Mouse (Mus musculus) heart, embryonic 14.5 days (tissue): ENCODE measurements at regions not wholly inside any gene's neighbourhood (a gene's known extent, or its start where the extent isn't known, plus 50 kb on each side); places are given as distances from the start of the nearest gene placed in this dataset.

Experiments used
- ATAC-seq: fragments of 200-750 bp; cut with Nextera tagmentation; 2 replicates; pipeline ENCODE4 v1.8.0; 2017; ENCODE audit warnings: low read depth, moderate TSS enrichment; ENCODE audit not compliant: insufficient number of reproducible peaks, insufficient read depth, low FRiP score
- H3K27ac ChIP-seq, 2 experiments: fragments of 200-500 bp in 1 of 2; fragments of 300-500 bp in 1 of 2; sonication (generic) in 1 of 2; replicated peaks in 1 of 2; 2 replicates each; pipeline ENCODE4 v1.5.1; 2012 to 2014; ENCODE audit warnings: low read depth in 2 of 2, low read length in 2 of 2, control low read depth in 1 of 2, mild to moderate bottlenecking in 1 of 2, mixed read lengths in 1 of 2; ENCODE audit not compliant: control insufficient read depth in 1 of 2, insufficient read depth in 1 of 2
- H3K27me3 ChIP-seq: fragments of 300-500 bp; sonication (generic); 2 replicates; pipeline ENCODE4 v1.6.1; 2014; ENCODE audit warnings: mild to moderate bottlenecking, low read length, control low read depth; ENCODE audit not compliant: control insufficient read depth, insufficient read depth
- H3K36me3 ChIP-seq: fragments of 300-500 bp; sonication (generic); 2 replicates; pipeline ENCODE4 v1.6.1; 2014; ENCODE audit warnings: mild to moderate bottlenecking, control low read depth, low read length, mixed read lengths; ENCODE audit not compliant: control insufficient read depth, insufficient read depth
- H3K4me1 ChIP-seq, 2 experiments: fragments of 200-500 bp in 1 of 2; fragments of 300-500 bp in 1 of 2; sonication (generic) in 1 of 2; 2 replicates each; pipeline ENCODE4 v1.6.1; 2012 to 2014; ENCODE audit warnings: low read length in 2 of 2, control low read depth in 1 of 2, mixed read lengths in 1 of 2; ENCODE audit not compliant: control insufficient read depth in 2 of 2, insufficient read depth in 2 of 2
- H3K4me2 ChIP-seq: fragments of 300-500 bp; sonication (generic); 2 replicates; pipeline ENCODE4 v1.6.1; 2014; ENCODE audit warnings: mild to moderate bottlenecking, low read length
- H3K4me3 ChIP-seq, 2 experiments: fragments of 200-500 bp in 1 of 2; fragments of 300-500 bp in 1 of 2; sonication (generic) in 1 of 2; 2 replicates each; pipeline ENCODE4 v1.5.1; 2012 to 2014; ENCODE audit warnings: low read length in 2 of 2, mild to moderate bottlenecking in 2 of 2, control low read depth in 1 of 2, low read depth in 1 of 2, moderate library complexity in 1 of 2; ENCODE audit not compliant: control insufficient read depth in 1 of 2, insufficient read depth in 1 of 2
- H3K9ac ChIP-seq: fragments of 300-500 bp; sonication (generic); 2 replicates; pipeline ENCODE4 v1.6.1; 2014; ENCODE audit warnings: mild to moderate bottlenecking, low read length
- H3K9me3 ChIP-seq: fragments of 300-500 bp; sonication (generic); 2 replicates; pipeline ENCODE4 v1.6.1; 2016; ENCODE audit warnings: low read length, control low read depth; ENCODE audit not compliant: control insufficient read depth
- WGBS: fragments of 180-500 bp; shearing (Covaris S2); extraction: QIAGEN DNeasy Blood & Tissue Kit; methylation state at CpG from one replicate; pipeline ENCODE4 v1.1.7; 2014; 5-methylcytosine and 5-hydroxymethylcytosine counted together

DNA sequence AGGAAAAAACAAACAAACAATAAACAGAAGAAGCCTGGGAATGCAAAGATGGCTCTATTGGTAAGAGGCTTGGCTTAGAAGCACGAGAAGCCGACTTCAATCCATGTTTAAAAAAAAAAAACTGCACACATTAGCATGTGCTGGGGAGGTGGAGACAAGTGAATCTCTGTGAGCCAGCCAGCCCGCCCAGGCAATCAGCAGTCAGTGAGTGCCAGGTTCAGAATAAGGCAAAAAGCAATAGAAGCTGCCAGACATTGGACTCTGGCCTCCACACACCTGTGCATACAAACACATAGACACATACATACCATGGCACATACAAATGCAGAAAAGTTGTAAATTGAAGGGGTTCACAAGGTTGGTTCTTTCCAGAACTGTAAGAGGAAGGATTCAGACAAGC lies 279.7 kb downstream of the Tns1 start:
- Histone ChIP-seq H3K27ac (no peak overlapping the region), H3K4me3 (no peak overlapping the region), H3K4me1 (no peaks in the 10 kb centered on the region), H3K4me2 (no peak overlapping the region), H3K27me3 (no peaks in the 10 kb centered on the region), H3K36me3 (no peaks in the 10 kb centered on the region), H3K9me3 (no peaks in the 10 kb centered on the region), H3K9ac (no peak overlapping the region)
- WGBS: 76% methylated on average over 3 of the region's 3 CpGs
- ATAC-seq: no peak

DNA sequence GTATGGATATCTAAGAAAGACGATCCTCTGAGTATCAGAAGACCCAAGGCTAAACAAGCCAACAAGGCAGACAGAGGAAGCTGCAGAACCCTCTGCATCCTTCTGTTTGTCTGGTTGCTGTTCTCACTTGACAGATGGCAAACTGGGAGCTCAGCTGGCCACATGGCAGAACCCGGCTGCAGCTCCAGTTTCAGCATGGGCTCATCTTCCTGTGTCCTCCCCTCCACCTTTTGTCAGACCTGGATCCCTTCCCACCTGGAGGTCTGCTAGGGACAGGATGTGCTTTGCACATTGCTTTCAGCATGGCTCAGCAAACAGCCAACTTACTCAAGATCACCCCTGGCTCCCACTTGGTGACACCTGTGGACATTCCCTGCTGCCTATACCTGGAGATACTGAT lies 284.9 kb downstream of the Tns1 start:
- no peak for ATAC-seq
- Histone ChIP-seq H3K4me1 (no peaks in the 10 kb centered on the region), H3K9me3 (no peaks in the 10 kb centered on the region), H3K27me3 (no peaks in the 10 kb centered on the region), H3K9ac (no peak overlapping the region), H3K27ac (no peak overlapping the region), H3K4me2 (no peak overlapping the region), H3K4me3 (no peak overlapping the region), H3K36me3 (no peaks in the 10 kb centered on the region)
- WGBS: 54% methylated on average over 2 of the region's 2 CpGs

DNA sequence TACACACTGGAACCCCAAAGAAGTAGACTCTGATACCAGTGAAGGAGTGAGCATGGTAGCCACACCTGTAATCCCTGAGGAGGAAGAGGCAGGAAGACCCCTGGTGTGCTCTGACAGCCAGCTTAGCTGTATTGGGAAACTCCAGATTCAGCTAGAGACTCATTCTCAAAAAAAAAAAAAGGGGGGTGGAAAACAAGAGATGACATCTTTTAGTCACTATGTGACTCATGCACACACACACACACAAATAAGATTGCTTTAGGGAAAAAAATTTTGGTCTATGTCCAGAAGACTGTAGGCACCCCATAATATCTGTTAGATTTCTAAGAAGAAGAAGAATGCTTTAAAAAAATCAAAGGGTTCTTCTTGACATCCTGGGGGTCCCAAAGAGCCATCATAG lies 287.6 kb downstream of the Tns1 start:
- Histone ChIP-seq H3K27me3 (no peaks in the 10 kb centered on the region), H3K4me1 (no peaks in the 10 kb centered on the region), H3K36me3 (no peaks in the 10 kb centered on the region), H3K4me3 (no peak overlapping the region), H3K4me2 (no peak overlapping the region), H3K9ac (no peak overlapping the region), H3K9me3 (no peaks in the 10 kb centered on the region), H3K27ac (no peak overlapping the region)
- ATAC-seq: no peak

DNA sequence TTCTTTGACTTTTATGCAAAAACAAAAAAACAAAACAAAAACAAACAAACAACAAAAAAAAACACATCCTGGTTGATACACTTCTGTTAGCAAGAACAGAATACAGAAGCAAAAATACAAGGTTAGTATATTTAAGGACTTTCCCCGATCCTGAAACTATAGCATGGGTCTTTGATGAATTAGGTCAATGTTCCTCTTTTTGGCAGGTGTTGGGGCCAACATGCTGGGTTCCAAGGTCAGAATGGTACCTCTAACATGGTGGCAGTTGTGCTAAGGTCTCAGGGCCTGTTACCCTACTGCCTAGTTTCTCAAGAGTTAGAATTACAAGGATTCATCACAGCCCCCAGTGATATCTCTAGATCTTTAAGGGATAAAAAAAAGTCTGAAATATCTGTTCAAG lies 289.7 kb downstream of the Tns1 start:
- Histone ChIP-seq H3K4me3 (no peak overlapping the region), H3K27ac (no peak overlapping the region), H3K9me3 (no peaks in the 10 kb centered on the region), H3K27me3 (no peaks in the 10 kb centered on the region), H3K4me1 (no peaks in the 10 kb centered on the region), H3K9ac (no peak overlapping the region), H3K36me3 (no peaks in the 10 kb centered on the region), H3K4me2 (no peak overlapping the region)
- WGBS: 96% methylated on average over 1 of the region's 1 CpGs
- no peak for ATAC-seq

DNA sequence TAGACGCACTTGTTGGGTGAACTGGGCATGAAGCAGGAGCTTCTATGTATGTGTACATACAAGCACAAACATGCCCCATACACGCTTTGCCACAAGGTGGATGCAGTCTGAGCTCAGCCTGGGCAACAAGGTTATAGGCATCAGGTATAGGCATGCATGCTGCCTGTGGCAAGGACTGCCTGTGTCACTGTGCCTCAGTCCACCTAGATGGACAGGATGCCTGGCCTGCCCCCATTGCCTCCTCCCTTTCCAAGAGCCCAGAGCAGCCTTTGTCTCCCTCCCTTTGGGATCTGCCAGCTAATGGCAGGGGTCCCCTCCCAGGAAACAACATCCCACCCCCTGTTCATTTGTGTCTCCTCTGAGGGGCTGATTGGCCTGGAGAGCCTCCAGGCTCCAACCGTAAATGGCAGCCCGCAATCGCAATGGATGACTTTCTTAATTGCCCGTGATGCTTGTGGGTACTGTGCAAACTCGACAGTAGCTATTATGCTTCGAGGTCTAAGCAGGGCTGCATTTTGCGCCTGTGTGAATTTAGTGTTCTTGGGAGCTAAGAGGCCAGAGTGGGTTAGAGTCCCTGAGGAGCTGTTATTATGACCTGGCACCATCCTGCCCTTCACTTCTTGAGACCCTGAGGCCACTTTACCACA lies 293.6 kb downstream of the Tns1 start:
- Histone ChIP-seq H3K27me3 (no peaks in the 10 kb centered on the region), H3K4me2 (no peak overlapping the region), H3K27ac (no peak overlapping the region), H3K9me3 (no peaks in the 10 kb centered on the region), H3K4me3 (no peak overlapping the region), H3K36me3 (no peaks in the 10 kb centered on the region), H3K4me1 (peaks cover 4 to 8% of the 10 kb centered on the region in 2 experiments; a peak in 3 of 4 replicates), H3K9ac (no peak overlapping the region)
- ATAC-seq: no peak
- 83% methylated on average over 9 of the region's 9 CpGs for WGBS

DNA sequence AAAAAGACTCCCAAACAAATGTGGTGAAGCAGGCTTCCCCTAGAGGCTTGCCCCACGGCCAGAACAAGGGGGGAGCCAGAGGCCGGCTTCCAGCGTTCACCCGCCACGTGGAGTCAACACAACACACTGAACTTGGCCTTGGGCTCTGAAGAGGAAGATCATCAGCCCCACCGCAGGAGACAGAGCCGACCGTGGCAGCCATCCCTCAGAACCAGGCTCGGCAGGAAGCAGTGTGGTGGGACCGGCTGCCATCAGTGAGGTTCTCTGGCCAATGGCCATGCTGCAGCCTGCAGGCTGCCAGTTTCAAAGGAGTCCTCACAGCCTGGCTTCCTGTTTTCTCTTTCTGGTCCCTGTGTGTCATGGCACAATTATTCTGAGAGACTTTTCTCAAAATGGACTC lies 295.3 kb downstream of the Tns1 start:
- H3K27ac ChIP-seq: no peak overlapping the region
- H3K4me2 ChIP-seq: no peak overlapping the region
- H3K9me3 ChIP-seq: no peaks in the 10 kb centered on the region
- WGBS: 64% methylated on average over 10 of the region's 10 CpGs
- no peaks in the 10 kb centered on the region for H3K27me3 ChIP-seq
- no peak overlapping the region for H3K4me3 ChIP-seq
- H3K4me1 ChIP-seq: peaks cover 4 to 8% of the 10 kb centered on the region in 2 experiments; a peak in 3 of 4 replicates
- H3K36me3 ChIP-seq: no peaks in the 10 kb centered on the region
- H3K9ac ChIP-seq: no peak overlapping the region
- ATAC-seq: no peak

DNA sequence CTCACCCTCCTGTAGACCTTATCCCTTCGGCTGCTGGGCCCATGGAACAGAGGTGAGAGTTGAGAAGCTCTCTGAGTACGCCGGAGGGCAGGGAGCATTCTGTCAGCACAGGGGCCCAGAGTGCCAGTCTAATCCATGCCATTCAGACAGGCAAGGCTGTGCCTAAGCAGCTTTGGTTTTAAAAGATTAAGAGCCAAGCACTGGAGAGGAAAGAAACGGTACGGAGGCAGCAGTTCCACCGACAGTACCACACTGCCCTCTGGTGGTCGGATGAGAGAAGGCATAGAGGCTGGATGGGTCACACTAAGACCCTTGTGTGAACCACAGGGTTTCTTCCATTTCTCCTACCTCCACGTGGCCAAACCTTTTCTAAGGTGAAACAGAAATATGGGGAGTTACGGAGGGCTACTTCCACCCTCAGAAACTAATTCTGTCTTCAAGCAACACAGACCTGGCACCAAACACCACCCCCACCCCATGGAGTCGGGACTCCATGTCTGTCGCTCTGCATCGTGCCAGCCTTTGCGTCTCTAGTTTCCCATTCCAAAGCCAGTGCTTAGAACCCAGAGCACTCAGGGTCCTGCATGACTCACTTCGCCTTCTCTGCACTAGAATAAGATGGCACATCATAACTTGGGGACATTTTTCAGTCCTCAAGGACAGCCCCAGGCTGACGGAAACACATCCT lies 297.9 kb downstream of the Tns1 start:
- no peaks in the 10 kb centered on the region for H3K9me3 ChIP-seq
- no peaks in the 10 kb centered on the region for H3K27me3 ChIP-seq
- H3K4me3 ChIP-seq: no peak overlapping the region
- ATAC-seq: peak; percentile 25; the same call in 1 of the 2 replicates
- WGBS: 35% methylated on average over 15 of the region's 15 CpGs
- peaks cover 4 to 8% of the 10 kb centered on the region in 2 experiments; a peak in 3 of 4 replicates for H3K4me1 ChIP-seq
- peak overlapping the region; percentile 13; the same call in 1 of the 2 replicates for H3K9ac ChIP-seq
- no peak overlapping the region for H3K27ac ChIP-seq
- H3K36me3 ChIP-seq: no peaks in the 10 kb centered on the region
- peak overlapping the region; percentile 33; the same call in 1 of the 2 replicates for H3K4me2 ChIP-seq
